Mouse (Mus musculus) kidney, adult 10 weeks (tissue): ENCODE data around the gene Sertm1. TPM values are rescaled to one million over a fixed set of nuclear protein-coding genes. Genes with fewer than 3 reads are reported as not detected.

ENCODE experiments used
- polyA plus RNA-seq: library from polyadenylated mRNA; stranded (reverse); fragments of 350-450 nt; fragmentation: Illumina TruSeq; extraction: RNeasy Lipid Tissue Mini Kit (QIAGEN cat#74804); gene quantifications from one replicate; pipeline ENCODE4 v1.2.3, GENCODE M21; 2014; ENCODE audit warnings: low read depth, low replicate concordance

Gene Sertm1
- polyA plus RNA-seq = not detected

GRCm38 (mm10) chr3:54915643-54916071 is at the start of gene Sertm1:
TSS of gene Sertm1 (minus strand) at chr3:54915887.

Other genes with a start within 250 kb of the Sertm1 start
- 58.5 TPM for gene Supt20, start 223.1 kb downstream of the Sertm1 start, polyA plus RNA-seq
- not detected for gene Gm21958, start 201.5 kb downstream of the Sertm1 start, polyA plus RNA-seq
- 15.8 TPM for gene Exosc8, start 180.5 kb downstream of the Sertm1 start, polyA plus RNA-seq
- gene Alg5, start 180.3 kb downstream of the Sertm1 start, polyA plus RNA-seq = 40.0 TPM
- gene Smad9, start 160.3 kb downstream of the Sertm1 start, polyA plus RNA-seq = 3.6 TPM
- 15.6 TPM for gene Rfxap, start 108.1 kb downstream of the Sertm1 start, polyA plus RNA-seq
- not detected for gene Ccna1, start 139.6 kb upstream of the Sertm1 start, polyA plus RNA-seq
- 20.8 TPM for gene Spg20, start 196.2 kb upstream of the Sertm1 start, polyA plus RNA-seq
- gene Ccdc169, start 221.5 kb upstream of the Sertm1 start, polyA plus RNA-seq = 0.73 TPM